Mouse (Mus musculus) neural tube, embryonic 15.5 days (tissue): ENCODE data around the gene Polr1d. TPM values are rescaled to one million over a fixed set of nuclear protein-coding genes. Genes with fewer than 3 reads are reported as not detected.

Source experiments
- ATAC-seq: fragments of 200-750 bp; cut with Nextera tagmentation; 2 replicates; pipeline ENCODE4 v1.8.0; 2017; ENCODE audit warnings: mild to moderate bottlenecking, moderate TSS enrichment, moderate library complexity; ENCODE audit not compliant: low FRiP score
- H3K27ac ChIP-seq: fragments of 300-500 bp; sonication (generic); replicated peaks from 2 replicates; pipeline ENCODE4 v1.5.1; 2015; ENCODE audit warnings: mild to moderate bottlenecking, inconsistent platforms
- H3K27me3 ChIP-seq: fragments of 300-500 bp; sonication (generic); replicated peaks from 2 replicates; pipeline ENCODE4 v1.6.1; 2015; ENCODE audit warnings: inconsistent platforms
- H3K36me3 ChIP-seq: fragments of 300-500 bp; sonication (generic); 2 replicates; pipeline ENCODE4 v1.6.1; 2015; ENCODE audit warnings: inconsistent platforms
- H3K4me1 ChIP-seq: fragments of 300-500 bp; sonication (generic); 2 replicates; pipeline ENCODE4 v1.6.1; 2015; ENCODE audit warnings: inconsistent platforms
- H3K4me2 ChIP-seq: fragments of 300-500 bp; sonication (generic); 2 replicates; pipeline ENCODE4 v1.6.1; 2015; ENCODE audit warnings: inconsistent platforms, mild to moderate bottlenecking, moderate library complexity
- H3K4me3 ChIP-seq: fragments of 300-500 bp; sonication (generic); replicated peaks from 2 replicates; pipeline ENCODE4 v1.5.1; 2015; ENCODE audit warnings: mild to moderate bottlenecking, inconsistent platforms
- H3K9ac ChIP-seq: fragments of 300-500 bp; sonication (generic); replicated peaks from 2 replicates; pipeline ENCODE4 v1.6.1; 2015; ENCODE audit warnings: mild to moderate bottlenecking, inconsistent platforms
- H3K9me3 ChIP-seq: fragments of 300-500 bp; sonication (generic); replicated peaks from 2 replicates; pipeline ENCODE4 v1.6.1; 2016; ENCODE audit warnings: inconsistent platforms
- WGBS: fragments of 180-500 bp; shearing (Covaris S2); methylation state at CpG from one replicate; pipeline ENCODE4 v1.1.7; 2015; ENCODE audit warnings: mixed read lengths; 5-methylcytosine and 5-hydroxymethylcytosine counted together
- polyA plus RNA-seq: library from polyadenylated mRNA; unstranded; fragments of >200 nt; fragmentation: Nextera tagmentation; extraction: Ambion mirVana; gene quantifications from 2 replicates; pipeline ENCODE4 v1.2.1, GENCODE M21; 2015

Gene Polr1d
- polyA plus RNA-seq, 1 experiment from 2014 or later = 106 TPM

DNA sequence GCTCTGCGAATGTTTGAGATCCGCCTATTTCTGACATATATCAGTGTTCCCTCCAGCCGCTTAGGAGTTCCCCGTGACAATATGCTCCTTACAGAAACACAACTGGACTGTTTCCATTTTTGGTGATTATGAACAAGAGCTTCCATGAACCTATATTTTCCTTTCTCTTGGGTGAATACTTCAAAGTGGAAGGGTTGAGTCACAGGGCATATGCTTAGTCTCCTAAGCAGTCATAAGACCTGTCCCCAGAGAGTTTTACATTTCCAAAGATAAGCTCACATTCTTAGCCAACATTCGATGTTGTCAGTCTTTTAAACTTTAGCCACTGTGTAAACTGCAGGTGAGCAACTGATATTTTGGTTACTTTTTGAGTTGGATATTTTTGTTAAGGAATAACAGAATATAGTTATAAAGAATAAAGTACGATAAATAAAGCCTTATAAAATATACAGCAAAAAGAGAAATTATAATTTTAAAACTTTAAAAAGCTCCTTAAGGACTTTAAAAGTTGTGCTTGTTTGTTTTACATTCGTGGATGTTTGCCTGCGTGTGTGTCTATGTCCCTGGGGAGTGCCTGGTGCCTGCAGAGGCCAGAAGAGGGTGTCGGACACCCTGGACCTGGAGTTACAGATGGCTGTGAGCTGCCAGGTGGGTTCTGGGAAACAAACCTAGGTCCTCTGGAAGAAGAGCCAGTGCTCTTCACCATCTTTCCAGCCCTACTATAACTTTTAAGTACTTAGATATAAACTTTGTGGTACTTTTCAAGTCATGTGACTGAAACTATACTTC is 19.0 kb upstream of the Polr1d start:
- Histone ChIP-seq H3K27me3 (no peaks in the 10 kb centered on the region), H3K9ac (no peak overlapping the region), H3K4me1 (no peaks in the 10 kb centered on the region), H3K4me2 (no peak overlapping the region), H3K9me3 (no peaks in the 10 kb centered on the region), H3K4me3 (no peak overlapping the region), H3K36me3 (no peaks in the 10 kb centered on the region), H3K27ac (no peak overlapping the region)
- 90% methylated on average over 9 of the region's 9 CpGs for WGBS
- ATAC-seq = no peak

DNA sequence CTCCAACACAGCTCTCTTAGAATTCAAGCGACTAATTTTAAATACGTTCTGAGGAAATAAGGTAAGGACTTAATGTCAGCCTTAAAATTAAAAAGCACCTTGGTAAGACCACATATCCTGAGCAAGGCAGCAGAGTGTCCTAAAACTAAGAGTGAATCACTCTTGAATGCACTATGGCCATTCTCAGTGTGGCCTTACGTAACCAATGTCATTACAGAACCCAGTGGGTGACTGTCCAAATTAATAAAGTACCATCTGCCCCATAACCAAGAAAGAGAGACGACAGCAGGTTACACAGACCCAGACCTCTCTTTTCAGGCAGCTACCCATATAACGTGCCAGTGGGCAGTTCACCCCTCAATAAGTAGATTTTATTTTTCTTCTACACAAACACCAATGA is 18.2 kb upstream of the Polr1d start:
- H3K4me3 ChIP-seq = no peak overlapping the region
- H3K4me1 ChIP-seq = no peaks in the 10 kb centered on the region
- H3K27me3 ChIP-seq = no peaks in the 10 kb centered on the region
- no peaks in the 10 kb centered on the region for H3K9me3 ChIP-seq
- H3K4me2 ChIP-seq = no peak overlapping the region
- H3K27ac ChIP-seq = no peak overlapping the region
- 83% methylated on average over 5 of the region's 5 CpGs for WGBS
- no peaks in the 10 kb centered on the region for H3K36me3 ChIP-seq
- no peak for ATAC-seq
- H3K9ac ChIP-seq = no peak overlapping the region

DNA sequence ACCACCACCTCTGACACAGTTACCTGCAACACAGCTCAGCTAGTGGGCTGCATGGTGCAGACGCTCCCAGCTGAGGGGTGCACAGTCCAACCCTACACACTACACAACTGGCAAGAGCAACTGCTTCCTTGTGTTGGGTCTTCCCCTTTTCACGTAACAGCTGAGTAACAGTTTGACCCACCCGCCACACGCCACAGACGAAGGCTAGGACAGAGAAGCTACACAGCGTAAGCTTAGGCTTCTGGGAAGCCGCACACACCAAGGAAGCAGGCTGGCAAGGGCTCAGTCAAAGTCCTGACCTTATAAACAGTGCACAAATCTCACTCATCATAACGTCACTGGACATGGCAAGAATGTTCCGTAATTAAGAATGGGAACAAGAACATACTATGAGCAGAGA is 17.5 kb upstream of the Polr1d start:
- no peak overlapping the region for H3K4me2 ChIP-seq
- H3K9ac ChIP-seq = no peak overlapping the region
- ATAC-seq = no peak
- no peaks in the 10 kb centered on the region for H3K36me3 ChIP-seq
- H3K9me3 ChIP-seq = no peaks in the 10 kb centered on the region
- no peaks in the 10 kb centered on the region for H3K27me3 ChIP-seq
- WGBS = 88% methylated on average over 9 of the region's 9 CpGs
- no peak overlapping the region for H3K27ac ChIP-seq
- H3K4me1 ChIP-seq = no peaks in the 10 kb centered on the region
- no peak overlapping the region for H3K4me3 ChIP-seq

DNA sequence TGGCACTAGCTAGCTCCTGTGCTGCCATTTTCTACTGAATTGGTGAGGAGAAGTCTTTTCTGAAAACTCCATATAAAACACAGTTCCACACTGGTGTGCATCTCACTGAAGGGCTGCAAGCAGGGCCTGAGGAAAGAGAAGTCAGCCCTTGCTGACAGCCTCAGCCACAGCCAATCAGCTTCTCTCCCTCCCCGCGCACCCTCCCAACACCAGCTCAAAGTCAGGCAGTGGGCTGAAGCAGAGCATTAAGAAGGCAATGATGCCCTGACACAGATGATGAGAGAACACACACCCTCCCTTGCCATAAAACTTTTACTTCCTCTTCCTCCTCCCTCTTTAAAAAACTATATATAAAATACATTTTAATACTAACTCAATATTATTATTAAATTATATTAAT is 16.8 kb upstream of the Polr1d start:
- H3K36me3 ChIP-seq = no peaks in the 10 kb centered on the region
- ATAC-seq = no peak
- no peaks in the 10 kb centered on the region for H3K27me3 ChIP-seq
- H3K4me2 ChIP-seq = no peak overlapping the region
- no peaks in the 10 kb centered on the region for H3K9me3 ChIP-seq
- H3K4me3 ChIP-seq = no peak overlapping the region
- H3K9ac ChIP-seq = no peak overlapping the region
- 76% methylated on average over 2 of the region's 2 CpGs for WGBS
- H3K4me1 ChIP-seq = no peaks in the 10 kb centered on the region
- H3K27ac ChIP-seq = no peak overlapping the region

DNA sequence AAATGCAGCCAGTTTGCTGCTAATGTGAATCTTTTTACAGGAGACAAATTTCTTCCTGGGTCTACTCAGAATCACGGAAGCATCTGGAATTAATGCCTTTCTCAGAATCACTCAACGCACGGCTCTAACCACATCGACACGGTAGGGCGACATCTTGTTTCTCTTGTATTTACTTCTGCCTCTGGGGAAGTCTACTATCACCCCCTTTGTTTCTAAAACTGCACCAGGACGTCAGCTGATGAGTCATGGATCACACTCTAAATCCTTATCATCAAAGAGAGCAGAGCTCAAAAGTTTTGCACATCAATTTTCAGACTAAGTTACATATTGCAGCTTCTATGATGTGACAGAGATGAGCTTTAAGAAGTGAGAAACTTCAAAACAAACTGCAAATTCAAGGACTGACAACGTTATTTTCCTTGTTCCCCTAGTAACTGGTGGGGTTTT is 13.6 kb upstream of the Polr1d start:
- Histone ChIP-seq H3K9ac (no peak overlapping the region), H3K9me3 (no peaks in the 10 kb centered on the region), H3K27ac (no peak overlapping the region), H3K36me3 (no peaks in the 10 kb centered on the region), H3K27me3 (no peaks in the 10 kb centered on the region), H3K4me2 (no peak overlapping the region), H3K4me1 (no peaks in the 10 kb centered on the region), H3K4me3 (no peak overlapping the region)
- 76% methylated on average over 8 of the region's 8 CpGs for WGBS
- no peak for ATAC-seq

DNA sequence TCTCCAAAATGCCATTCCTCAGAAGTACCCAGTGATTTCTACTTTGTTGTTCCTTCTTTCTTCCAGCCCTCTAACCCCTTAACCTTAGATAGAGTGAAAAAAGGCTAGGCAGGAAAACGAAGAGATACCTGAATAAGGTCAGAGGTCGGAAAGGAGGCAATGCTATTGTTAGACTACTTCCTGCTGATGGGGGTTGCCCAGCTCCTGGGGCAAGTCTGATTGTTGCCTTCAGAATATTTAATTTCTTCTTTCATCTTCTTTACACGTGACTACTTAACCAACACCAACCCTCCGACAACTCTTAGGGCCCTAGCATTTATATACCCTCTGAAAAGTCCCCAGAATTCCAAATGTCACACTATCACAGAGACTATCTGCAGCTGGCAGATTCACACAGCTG is 10.7 kb upstream of the Polr1d start:
- Histone ChIP-seq H3K27ac (no peak overlapping the region), H3K4me3 (no peak overlapping the region), H3K9me3 (no peaks in the 10 kb centered on the region), H3K36me3 (no peaks in the 10 kb centered on the region), H3K4me2 (no peak overlapping the region), H3K9ac (no peak overlapping the region), H3K27me3 (no peaks in the 10 kb centered on the region), H3K4me1 (no peaks in the 10 kb centered on the region)
- WGBS = 63% methylated on average over 4 of the region's 4 CpGs
- no peak for ATAC-seq

DNA sequence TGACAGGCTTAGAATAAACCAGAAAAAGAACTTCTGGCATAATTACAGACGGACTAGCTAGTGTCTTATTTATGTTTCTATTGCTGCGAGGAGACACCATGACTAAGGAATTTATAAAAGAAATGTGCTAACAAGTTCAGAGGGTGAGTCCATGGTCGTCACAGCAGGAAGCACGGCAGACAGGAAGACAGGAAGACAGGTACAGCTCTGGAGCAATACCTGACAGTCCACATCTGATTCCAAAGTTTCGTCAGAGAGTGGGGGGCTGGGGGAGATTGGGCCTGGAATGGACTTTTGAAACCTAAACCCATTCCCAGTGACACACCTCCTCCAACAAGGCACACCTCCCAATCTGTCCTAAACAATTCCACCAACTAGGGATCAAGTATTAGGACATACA is 9.9 kb upstream of the Polr1d start:
- H3K27ac ChIP-seq = no peak overlapping the region
- no peaks in the 10 kb centered on the region for H3K36me3 ChIP-seq
- no peaks in the 10 kb centered on the region for H3K4me1 ChIP-seq
- H3K27me3 ChIP-seq = no peaks in the 10 kb centered on the region
- H3K4me3 ChIP-seq = no peak overlapping the region
- H3K9ac ChIP-seq = no peak overlapping the region
- no peak for ATAC-seq
- H3K4me2 ChIP-seq = no peak overlapping the region
- H3K9me3 ChIP-seq = no peaks in the 10 kb centered on the region
- 74% methylated on average over 5 of the region's 5 CpGs for WGBS

DNA sequence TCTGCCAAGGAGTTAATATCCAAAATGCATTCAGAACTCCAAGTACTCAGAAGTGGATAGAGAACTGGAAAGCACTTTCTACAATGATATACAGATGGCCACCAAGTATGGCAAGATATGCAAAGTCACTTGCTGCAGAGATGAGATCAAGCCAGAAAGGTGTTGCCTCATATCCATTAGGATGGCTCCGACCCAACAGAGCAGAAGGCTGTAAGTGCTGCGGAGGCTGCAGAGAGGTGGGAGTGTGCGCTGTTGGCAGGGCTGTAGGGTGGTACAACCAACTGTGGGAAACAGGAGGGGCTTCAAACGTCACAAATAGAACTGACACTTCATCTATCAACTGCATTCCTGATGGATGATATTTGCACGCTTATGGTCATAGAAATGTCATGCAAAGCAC is 8.0 kb upstream of the Polr1d start:
- Histone ChIP-seq H3K4me2 (no peak overlapping the region), H3K36me3 (no peaks in the 10 kb centered on the region), H3K27me3 (no peaks in the 10 kb centered on the region), H3K4me1 (no peaks in the 10 kb centered on the region), H3K9me3 (no peaks in the 10 kb centered on the region), H3K27ac (no peak overlapping the region), H3K9ac (no peak overlapping the region), H3K4me3 (no peak overlapping the region)
- 81% methylated on average over 5 of the region's 5 CpGs for WGBS
- no peak for ATAC-seq

DNA sequence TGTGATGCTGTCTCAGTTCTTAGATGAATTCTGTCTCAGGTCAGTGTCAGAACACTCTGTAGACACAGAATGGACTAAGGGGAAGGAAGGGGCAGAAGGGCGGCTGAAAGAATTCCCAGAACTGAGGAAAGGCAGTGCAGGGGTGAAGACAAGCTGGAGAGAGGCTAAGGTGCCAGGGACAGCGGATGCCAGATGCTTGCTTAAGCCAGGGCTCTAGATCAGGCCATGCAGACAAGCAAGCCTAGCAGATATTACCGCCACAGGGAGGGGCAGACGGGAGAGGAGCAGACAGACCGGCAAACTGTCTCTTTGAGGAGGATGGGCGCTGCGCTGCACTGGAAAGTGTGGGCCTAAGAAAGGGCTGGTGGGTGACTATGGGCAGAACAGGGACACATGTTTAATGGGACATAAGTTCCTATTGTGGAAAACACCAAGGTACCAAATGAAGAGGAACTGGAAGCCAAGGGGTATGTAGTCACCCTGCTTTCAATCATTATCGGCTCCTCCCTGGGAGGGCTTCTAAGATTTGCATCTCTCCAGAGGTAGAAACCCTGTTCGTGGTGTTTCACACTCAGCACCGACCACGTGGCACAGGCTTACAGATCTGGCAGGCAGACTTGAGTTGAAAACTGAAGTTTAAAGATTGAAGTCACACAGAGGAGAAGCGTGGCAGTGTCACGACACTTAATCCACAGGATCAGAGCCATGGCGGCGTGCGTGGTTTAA is 5.9 kb upstream of the Polr1d start:
- Histone ChIP-seq H3K4me1 (peaks cover 14% of the 10 kb centered on the region), H3K27me3 (no peaks in the 10 kb centered on the region; the same call in 1 of the 2 replicates), H3K9me3 (no peaks in the 10 kb centered on the region), H3K36me3 (no peaks in the 10 kb centered on the region), H3K9ac (no peak overlapping the region), H3K27ac (no peak overlapping the region), H3K4me2 (no peak overlapping the region), H3K4me3 (no peak overlapping the region)
- no peak for ATAC-seq
- WGBS = 71% methylated on average over 16 of the region's 16 CpGs

DNA sequence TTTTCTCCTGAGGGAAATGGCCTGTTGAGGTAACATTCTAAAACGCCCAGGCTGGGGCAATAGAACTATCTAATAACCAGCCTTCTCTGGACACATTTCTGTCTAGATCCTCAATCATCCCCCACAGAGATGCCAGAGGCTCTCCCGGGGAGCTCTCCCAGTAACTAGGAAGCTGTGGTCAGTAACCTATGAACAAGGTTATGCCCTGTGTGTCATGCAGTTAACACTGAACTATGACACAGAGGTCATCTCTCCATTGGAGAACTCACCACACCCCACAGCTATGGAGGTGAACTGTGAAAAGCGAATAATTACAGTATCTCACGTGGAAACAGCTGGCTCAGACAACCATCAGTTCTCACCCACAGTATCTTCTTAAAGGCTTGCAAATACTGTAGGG is 5.0 kb upstream of the Polr1d start:
- H3K4me2 ChIP-seq = no peak overlapping the region
- ATAC-seq = no peak
- WGBS = 46% methylated on average over 4 of the region's 4 CpGs

DNA sequence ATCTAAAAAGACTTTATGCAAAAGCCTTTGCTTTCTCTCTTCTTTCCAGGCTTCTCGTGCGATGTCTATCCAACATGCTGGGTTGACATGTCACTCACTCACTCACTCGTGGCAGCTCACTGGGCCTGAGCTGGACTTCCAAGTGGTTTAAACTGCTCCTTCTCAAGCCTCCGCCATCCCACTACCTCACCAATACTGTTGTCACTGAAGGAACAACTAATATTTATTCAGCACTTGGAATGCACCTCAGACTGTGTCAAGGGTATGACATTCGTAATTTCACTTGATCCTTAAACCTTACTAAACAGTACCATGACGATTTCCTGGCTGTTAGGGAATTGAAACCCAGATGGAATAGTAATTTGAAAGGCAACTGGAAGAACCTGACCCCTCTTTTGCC is 3.0 kb upstream of the Polr1d start:
- 87% methylated on average over 6 of the region's 6 CpGs for WGBS
- Histone ChIP-seq H3K27me3 (no peaks in the 10 kb centered on the region; the same call in 1 of the 2 replicates), H3K4me3 (no peak overlapping the region), H3K4me2 (no peak overlapping the region), H3K9me3 (no peaks in the 10 kb centered on the region), H3K36me3 (no peaks in the 10 kb centered on the region), H3K9ac (no peak overlapping the region), H3K4me1 (peaks cover 26% of the 10 kb centered on the region), H3K27ac (no peak overlapping the region)
- ATAC-seq = no peak

More for the DNA sequence above, 5.0 kb upstream of the Polr1d start:
- Histone ChIP-seq H3K9me3 (no peaks in the 10 kb centered on the region), H3K27me3 (no peaks in the 10 kb centered on the region; the same call in 1 of the 2 replicates), H3K27ac (no peak overlapping the region), H3K4me3 (no peak overlapping the region), H3K9ac (no peak overlapping the region), H3K4me1 (peaks cover 14% of the 10 kb centered on the region), H3K36me3 (no peaks in the 10 kb centered on the region)
